Mouse (Mus musculus) hindbrain, postnatal 0 days (tissue): ENCODE measurements around the gene Shq1. TPM values are rescaled to one million over a fixed set of nuclear protein-coding genes. Genes with fewer than 3 reads are reported as not detected.

Experiments used
- ATAC-seq: fragments of 200-750 bp; cut with Nextera tagmentation; 2 replicates; pipeline ENCODE4 v1.8.0; 2017; ENCODE audit warnings: mild to moderate bottlenecking, moderate TSS enrichment, moderate library complexity
- DNase-seq: peaks from one replicate; pipeline ENCODE4 v3.0.0-alpha.2; 2015; ENCODE audit warnings: low spot score
- H3K27ac ChIP-seq: fragments of 300-500 bp; sonication (generic); 2 replicates; pipeline ENCODE4 v1.5.1; 2014; ENCODE audit warnings: mild to moderate bottlenecking
- H3K27me3 ChIP-seq: fragments of 300-500 bp; sonication (generic); 2 replicates; pipeline ENCODE4 v1.6.1; 2014; ENCODE audit warnings: low read length, mixed read lengths; ENCODE audit not compliant: insufficient read depth
- H3K36me3 ChIP-seq: fragments of 300-500 bp; sonication (generic); 2 replicates; pipeline ENCODE4 v1.6.1; 2014; ENCODE audit warnings: low read length, mixed read lengths; ENCODE audit not compliant: insufficient read depth
- H3K4me1 ChIP-seq: fragments of 300-500 bp; sonication (generic); 2 replicates; pipeline ENCODE4 v1.6.1; 2014; ENCODE audit warnings: antibody characterized with exemption, low read length, mixed read lengths; ENCODE audit not compliant: insufficient read depth
- H3K4me2 ChIP-seq: fragments of 300-500 bp; sonication (generic); 2 replicates; pipeline ENCODE4 v1.6.1; 2014; ENCODE audit warnings: low read depth, mild to moderate bottlenecking, low read length, moderate library complexity, mixed read lengths
- H3K4me3 ChIP-seq: fragments of 300-500 bp; sonication (generic); 2 replicates; pipeline ENCODE4 v1.5.1; 2014; ENCODE audit warnings: low read length
- H3K9ac ChIP-seq: fragments of 300-500 bp; sonication (generic); replicated peaks from 2 replicates; pipeline ENCODE4 v1.6.1; 2014; ENCODE audit warnings: mild to moderate bottlenecking, low read length, moderate library complexity, mixed read lengths
- H3K9me3 ChIP-seq: fragments of 300-500 bp; sonication (generic); 2 replicates; pipeline ENCODE4 v1.6.1; 2016; ENCODE audit warnings: low read length, mixed read lengths
- CTCF ChIP-seq: IDR thresholded peaks from 2 replicates; pipeline ENCODE4 v1.5.1; 2016; ENCODE audit warnings: antibody characterized with exemption, control low read depth, low read depth
- WGBS: fragments of 180-500 bp; shearing (Covaris S2); extraction: QIAGEN DNeasy Blood & Tissue Kit; methylation state at CpG from one replicate; pipeline ENCODE4 v1.1.7; 2014; 5-methylcytosine and 5-hydroxymethylcytosine counted together
- polyA plus RNA-seq: library from polyadenylated mRNA; unstranded; fragments of >200 nt; fragmentation: Nextera tagmentation; extraction: Ambion mirVana; gene quantifications from 2 replicates; pipeline ENCODE4 v1.2.1, GENCODE M21; 2015
- total RNA-seq: library from RNA; depleted of rRNA; stranded (reverse); fragments of >200 nt; gene quantifications from 2 replicates; pipeline ENCODE4 v1.2.3, GENCODE M21; 2014

Shq1 gene
- total and polyA plus RNA-seq, 2 experiments from 2014 or later: 4.1 to 5.1 TPM

- H3K4me1 ChIP-seq: peaks cover 7% of the 10 kb centered on the region; the same call in 1 of the 2 replicates
- no peak overlapping the region for H3K4me2 ChIP-seq
- no peak for TF ChIP-seq CTCF
- DNase-seq (peak; percentile 50), ATAC-seq (peak; percentile 42; the same call in 1 of the 2 replicates)
- H3K27ac ChIP-seq: no peak overlapping the region
- no peaks in the 10 kb centered on the region for H3K36me3 ChIP-seq
- 26% methylated on average over 8 of the region's 8 CpGs for WGBS
- H3K9me3 ChIP-seq: no peaks in the 10 kb centered on the region
- peaks cover 12% of the 10 kb centered on the region for H3K27me3 ChIP-seq
- H3K9ac ChIP-seq: no peak overlapping the region
- H3K4me3 ChIP-seq: no peak overlapping the region
Observed at GRCm38 (mm10) chr6:100558057-100558456, 112.9 kb downstream of the Shq1 start.

- TF ChIP-seq CTCF: no peak
- 36% methylated on average over 15 of the region's 15 CpGs for WGBS
- peaks cover 8% of the 10 kb centered on the region; the same call in 1 of the 2 replicates for H3K4me1 ChIP-seq
- H3K27ac ChIP-seq: no peak overlapping the region
- ATAC-seq (peak; percentile 75), DNase-seq (peak; percentile 62)
- no peaks in the 10 kb centered on the region for H3K27me3 ChIP-seq
- H3K9me3 ChIP-seq: no peaks in the 10 kb centered on the region
- no peaks in the 10 kb centered on the region for H3K36me3 ChIP-seq
- H3K4me2 ChIP-seq: no peak overlapping the region
- no peak overlapping the region for H3K4me3 ChIP-seq
- H3K9ac ChIP-seq: no peak overlapping the region
Observed at GRCm38 (mm10) chr6:100542154-100542997, 128.6 kb downstream of the Shq1 start.

GRCm38 (mm10) chr6:100539698-100540097 is 131.3 kb downstream of the Shq1 start:
- no peak overlapping the region for H3K4me2 ChIP-seq
- DNase-seq: no peak
- no peak for ATAC-seq
- H3K9ac ChIP-seq: no peak overlapping the region
- WGBS: 44% methylated on average over 4 of the region's 4 CpGs
- H3K4me3 ChIP-seq: no peak overlapping the region
- no peaks in the 10 kb centered on the region for H3K36me3 ChIP-seq
- H3K27me3 ChIP-seq: no peaks in the 10 kb centered on the region
- peaks cover 8% of the 10 kb centered on the region; the same call in 1 of the 2 replicates for H3K4me1 ChIP-seq
- no peaks in the 10 kb centered on the region for H3K9me3 ChIP-seq
- TF ChIP-seq CTCF: peak; percentile 61
- H3K27ac ChIP-seq: no peak overlapping the region

GRCm38 (mm10) chr6:100538570-100538969 is 132.4 kb downstream of the Shq1 start:
- no peak overlapping the region for H3K4me3 ChIP-seq
- H3K4me1 ChIP-seq: peaks cover 8% of the 10 kb centered on the region; the same call in 1 of the 2 replicates
- H3K27me3 ChIP-seq: no peaks in the 10 kb centered on the region
- WGBS: 68% methylated on average over 7 of the region's 7 CpGs
- H3K27ac ChIP-seq: no peak overlapping the region
- ATAC-seq (no peak), DNase-seq (no peak)
- no peak for TF ChIP-seq CTCF
- H3K4me2 ChIP-seq: no peak overlapping the region
- H3K36me3 ChIP-seq: no peaks in the 10 kb centered on the region
- no peaks in the 10 kb centered on the region for H3K9me3 ChIP-seq
- no peak overlapping the region for H3K9ac ChIP-seq

- Histone ChIP-seq H3K9me3 (no peaks in the 10 kb centered on the region), H3K36me3 (no peaks in the 10 kb centered on the region), H3K27ac (no peak overlapping the region), H3K4me3 (no peak overlapping the region), H3K9ac (no peak overlapping the region), H3K27me3 (no peaks in the 10 kb centered on the region), H3K4me1 (peaks cover 7% of the 10 kb centered on the region; the same call in 1 of the 2 replicates), H3K4me2 (no peak overlapping the region)
- DNase-seq: no peak
- no peak for ATAC-seq
- 92% methylated on average over 6 of the region's 6 CpGs for WGBS
- TF ChIP-seq CTCF: no peak
Observed at GRCm38 (mm10) chr6:100537987-100538386, 133.0 kb downstream of the Shq1 start.

- no peak for DNase-seq
- Histone ChIP-seq H3K4me2 (no peak overlapping the region), H3K4me1 (no peaks in the 10 kb centered on the region), H3K9me3 (no peaks in the 10 kb centered on the region), H3K9ac (no peak overlapping the region), H3K36me3 (no peaks in the 10 kb centered on the region), H3K27me3 (no peaks in the 10 kb centered on the region), H3K4me3 (no peak overlapping the region), H3K27ac (no peak overlapping the region)
- no peak for ATAC-seq
- no peak for TF ChIP-seq CTCF
- 68% methylated on average over 5 of the region's 5 CpGs for WGBS
Observed at GRCm38 (mm10) chr6:100537042-100537441, 133.9 kb downstream of the Shq1 start.

- no peak overlapping the region for H3K4me3 ChIP-seq
- TF ChIP-seq CTCF: no peak
- 73% methylated on average over 7 of the region's 7 CpGs for WGBS
- H3K36me3 ChIP-seq: no peaks in the 10 kb centered on the region
- H3K9me3 ChIP-seq: no peaks in the 10 kb centered on the region
- no peak for DNase-seq
- H3K4me1 ChIP-seq: no peaks in the 10 kb centered on the region
- no peak overlapping the region for H3K4me2 ChIP-seq
- ATAC-seq: no peak
- no peaks in the 10 kb centered on the region for H3K27me3 ChIP-seq
- no peak overlapping the region for H3K27ac ChIP-seq
- H3K9ac ChIP-seq: no peak overlapping the region
Observed at GRCm38 (mm10) chr6:100533364-100533763, 137.6 kb downstream of the Shq1 start.
